Mouse (Mus musculus): ENCODE results near the gene Vegfd. TPM values are rescaled to one million over a fixed set of nuclear protein-coding genes. Genes with fewer than 3 reads are reported as not detected.

The Vegfd gene
- polyA plus RNA-seq, 1 experiment from 2014 or later, result 0.51 TPM

GRCm38 (mm10) chrX:164394091-164394490 is 20.9 kb downstream of the Vegfd start:
- Histone ChIP-seq H3K9ac (replicated peaks) (no peak overlapping the region), H3K9me3 (no peaks in the 10 kb centered on the region), H3K27me3 (peaks cover 10% of the 10 kb centered on the region; the same call in 1 of the 2 replicates), H3K4me1 (no peaks in the 10 kb centered on the region), H3K36me3 (no peaks in the 10 kb centered on the region), H3K4me2 (replicated peaks) (no peak overlapping the region), H3K4me3 (no peak overlapping the region), H3K27ac (replicated peaks) (no peak overlapping the region)
- no peak for ATAC-seq (ENCODE audit: low FRiP score, low read depth)
- WGBS, result 70% methylated on average over 4 of the region's 4 CpGs

GRCm38 (mm10) chrX:164398456-164398855 is 25.3 kb downstream of the Vegfd start:
- WGBS, result 68% methylated on average over 3 of the region's 3 CpGs

GRCm38 (mm10) chrX:164405080-164405649 is 32.0 kb downstream of the Vegfd start:
- Histone ChIP-seq H3K4me1 (no peaks in the 10 kb centered on the region), H3K4me2 (replicated peaks) (no peak overlapping the region), H3K27ac (replicated peaks) (no peak overlapping the region), H3K36me3 (no peaks in the 10 kb centered on the region), H3K9me3 (no peaks in the 10 kb centered on the region), H3K9ac (replicated peaks) (no peak overlapping the region), H3K27me3 (peaks cover 11% of the 10 kb centered on the region; the same call in 1 of the 2 replicates), H3K4me3 (no peak overlapping the region)
- no peak for ATAC-seq (ENCODE audit: low FRiP score, low read depth)

More at GRCm38 (mm10) chrX:164398456-164398855, 25.3 kb downstream of the Vegfd start:
- H3K27me3 ChIP-seq, result peaks cover 6% of the 10 kb centered on the region; the same call in 1 of the 2 replicates
- no peak overlapping the region for H3K27ac ChIP-seq (replicated peaks)
- no peak overlapping the region for H3K4me3 ChIP-seq
- no peak overlapping the region for H3K9ac ChIP-seq (replicated peaks)
- H3K36me3 ChIP-seq, result no peaks in the 10 kb centered on the region
- no peaks in the 10 kb centered on the region for H3K9me3 ChIP-seq
- ATAC-seq (ENCODE audit: low FRiP score, low read depth), result no peak
- no peaks in the 10 kb centered on the region for H3K4me1 ChIP-seq
- H3K4me2 ChIP-seq (replicated peaks), result no peak overlapping the region

GRCm38 (mm10) chrX:164406133-164407022 is 33.2 kb downstream of the Vegfd start:
- no peak for ATAC-seq (ENCODE audit: low FRiP score, low read depth)
- H3K9ac ChIP-seq (replicated peaks), result no peak overlapping the region
- no peaks in the 10 kb centered on the region for H3K9me3 ChIP-seq
- H3K4me2 ChIP-seq (replicated peaks), result no peak overlapping the region
- 77% methylated on average over 9 of the region's 9 CpGs for WGBS
- H3K4me3 ChIP-seq, result no peak overlapping the region
- no peak overlapping the region for H3K27ac ChIP-seq (replicated peaks)
- H3K27me3 ChIP-seq, result peaks cover 11% of the 10 kb centered on the region; the same call in 1 of the 2 replicates
- H3K4me1 ChIP-seq, result no peaks in the 10 kb centered on the region
- H3K36me3 ChIP-seq, result no peaks in the 10 kb centered on the region

GRCm38 (mm10) chrX:164408301-164408927 is 35.2 kb downstream of the Vegfd start:
- no peak overlapping the region for H3K4me2 ChIP-seq (replicated peaks)
- H3K9me3 ChIP-seq, result no peaks in the 10 kb centered on the region
- peaks cover 11% of the 10 kb centered on the region; the same call in 1 of the 2 replicates for H3K27me3 ChIP-seq
- no peaks in the 10 kb centered on the region for H3K4me1 ChIP-seq
- H3K9ac ChIP-seq (replicated peaks), result no peak overlapping the region
- no peak for ATAC-seq (ENCODE audit: low FRiP score, low read depth)
- H3K4me3 ChIP-seq, result no peak overlapping the region
- no peak overlapping the region for H3K27ac ChIP-seq (replicated peaks)
- WGBS, result 87% methylated on average over 3 of the region's 3 CpGs
- H3K36me3 ChIP-seq, result no peaks in the 10 kb centered on the region

GRCm38 (mm10) chrX:164410562-164410961 is 37.4 kb downstream of the Vegfd start:
- H3K27ac ChIP-seq (replicated peaks), result no peak overlapping the region
- H3K4me1 ChIP-seq, result no peaks in the 10 kb centered on the region
- no peaks in the 10 kb centered on the region for H3K36me3 ChIP-seq
- no peak overlapping the region for H3K9ac ChIP-seq (replicated peaks)
- H3K9me3 ChIP-seq, result no peaks in the 10 kb centered on the region
- no peak overlapping the region for H3K4me3 ChIP-seq
- peaks cover 14% of the 10 kb centered on the region; the same call in 1 of the 2 replicates for H3K27me3 ChIP-seq
- no peak for ATAC-seq (ENCODE audit: low FRiP score, low read depth)
- WGBS, result 83% methylated on average over 1 of the region's 1 CpGs
- no peak overlapping the region for H3K4me2 ChIP-seq (replicated peaks)

GRCm38 (mm10) chrX:164416803-164417202 is 43.6 kb downstream of the Vegfd start:
- peaks cover 21% of the 10 kb centered on the region for H3K27me3 ChIP-seq
- no peak overlapping the region for H3K4me2 ChIP-seq (replicated peaks)
- no peak overlapping the region for H3K4me3 ChIP-seq
- H3K4me1 ChIP-seq, result 0 out of 2 replicates have a peak, but pooled peaks cover 4% of the 10 kb centered on the region
- no peaks in the 10 kb centered on the region for H3K36me3 ChIP-seq
- no peak overlapping the region for H3K27ac ChIP-seq (replicated peaks)
- 78% methylated on average over 2 of the region's 2 CpGs for WGBS
- H3K9me3 ChIP-seq, result no peaks in the 10 kb centered on the region
- no peak overlapping the region for H3K9ac ChIP-seq (replicated peaks)
- no peak for ATAC-seq (ENCODE audit: low FRiP score, low read depth)

GRCm38 (mm10) chrX:164418008-164418407 is 44.8 kb downstream of the Vegfd start:
- no peak overlapping the region for H3K4me3 ChIP-seq
- no peak overlapping the region for H3K27ac ChIP-seq (replicated peaks)
- no peak for ATAC-seq (ENCODE audit: low FRiP score, low read depth)
- 0 out of 2 replicates have a peak, but pooled peaks cover 5% of the 10 kb centered on the region for H3K36me3 ChIP-seq
- H3K9me3 ChIP-seq, result no peaks in the 10 kb centered on the region
- H3K27me3 ChIP-seq, result peaks cover 21% of the 10 kb centered on the region
- H3K4me2 ChIP-seq (replicated peaks), result no peak overlapping the region
- H3K9ac ChIP-seq (replicated peaks), result no peak overlapping the region
- 0 out of 2 replicates have a peak, but pooled peaks cover 4% of the 10 kb centered on the region for H3K4me1 ChIP-seq

GRCm38 (mm10) chrX:164419471-164419939 is 46.3 kb downstream of the Vegfd start, which contains the start of gene Piga:
Gene Piga (plus strand): TSS chrX:164419787.
- Histone ChIP-seq H3K9me3 (no peaks in the 10 kb centered on the region), H3K27ac (replicated peaks) (no peak within 1 kb of the TSS), H3K36me3 (0 out of 2 replicates have a peak, but pooled peaks cover 7% of the 10 kb centered on the region), H3K9ac (replicated peaks) (peak within 1 kb of the TSS; percentile 57), H3K4me3 (peak within 1 kb of the TSS; percentile 55), H3K27me3 (peaks cover 21% of the 10 kb centered on the region), H3K4me2 (replicated peaks) (peak within 1 kb of the TSS; percentile 52), H3K4me1 (0 out of 2 replicates have a peak, but pooled peaks cover 4% of the 10 kb centered on the region)
- 25% methylated on average over 35 of the region's 40 CpGs for WGBS
- peak; percentile 99 for ATAC-seq (ENCODE audit: low FRiP score, low read depth)

- Histone ChIP-seq H3K4me2 (replicated peaks) (peak overlapping the region; percentile 52), H3K4me1 (0 out of 2 replicates have a peak, but pooled peaks cover 4% of the 10 kb centered on the region), H3K9ac (replicated peaks) (peak overlapping the region; percentile 57), H3K27ac (replicated peaks) (no peak overlapping the region), H3K27me3 (peaks cover 18% of the 10 kb centered on the region), H3K9me3 (no peaks in the 10 kb centered on the region), H3K4me3 (peak overlapping the region; percentile 55), H3K36me3 (0 out of 2 replicates have a peak, but pooled peaks cover 7% of the 10 kb centered on the region)
- ATAC-seq (ENCODE audit: low FRiP score, low read depth), result no peak; the same call in 1 of the 2 replicates
- WGBS, result 37% methylated on average over 13 of the region's 13 CpGs
Observed at GRCm38 (mm10) chrX:164419955-164420354, 46.8 kb downstream of the Vegfd start.

GRCm38 (mm10) chrX:164420518-164420917 is 47.3 kb downstream of the Vegfd start:
- Histone ChIP-seq H3K9ac (replicated peaks) (no peak overlapping the region), H3K4me2 (replicated peaks) (peak overlapping the region; percentile 52), H3K27me3 (peaks cover 18% of the 10 kb centered on the region), H3K36me3 (0 out of 2 replicates have a peak, but pooled peaks cover 7% of the 10 kb centered on the region), H3K4me3 (peak overlapping the region; percentile 55), H3K4me1 (0 out of 2 replicates have a peak, but pooled peaks cover 4% of the 10 kb centered on the region), H3K9me3 (no peaks in the 10 kb centered on the region), H3K27ac (replicated peaks) (no peak overlapping the region)
- WGBS, result 64% methylated on average over 3 of the region's 3 CpGs
- no peak for ATAC-seq (ENCODE audit: low FRiP score, low read depth)

Measured in midbrain, embryonic 12.5 days (tissue).